Mouse (Mus musculus): Measurements from ENCODE around the gene Trpm3.

- TF ChIP-seq CTCF (IDR thresholded peaks at IDR 0.05) (peak; percentile 31), EP300 (IDR thresholded peaks at IDR 0.05) (no peak)
Observed at GRCm38 (mm10) chr19:22300906-22301305, 162.1 kb downstream of the Trpm3 start.

All from lung, postnatal 0 days (tissue).